Mouse (Mus musculus) spleen, adult 18-20 months (tissue): ENCODE results near the gene BC024978.

Source experiments
- DNase-seq, 2 experiments: peaks; one replicate each; pipeline ENCODE4 v3.0.0; 2022; ENCODE audit warnings: mixed read lengths in 2 of 2

Gene BC024978

GRCm38 (mm10) chr7:27259771-27260170 lies 64.2 kb downstream of the BC024978 start:
- DNase-seq = no peak
